Mouse (Mus musculus): ENCODE results near the gene Xiap. TPM values are rescaled to one million over a fixed set of nuclear protein-coding genes. Genes with fewer than 3 reads are reported as not detected.
"Not testable (repeated sequence)": the region's sequence is repeated elsewhere in the genome, so short reads cannot be mapped to it uniquely, and the experiment has no call there.

The Xiap gene
- total RNA-seq (2021) = 10 to 100 TPM; 58.6 to 64.2 TPM

- DNase-seq (ENCODE audit: low spot score in 2 of 2) = no peak
- intact Hi-C loops (cut with DNase I) = no loop called here
Measured at GRCm38 (mm10) chrX:42059282-42060068, at the start of gene Xiap. Gene Xiap (plus strand): TSS chrX:42059679.

GRCm38 (mm10) chrX:42012677-42013208 lies 46.7 kb upstream of the Xiap start:
- intact Hi-C loops (cut with DNase I) = no loop called here
- no peak for DNase-seq (ENCODE audit: low spot score in 2 of 2)

- intact Hi-C loops (cut with DNase I) = no loop called here
- DNase-seq (ENCODE audit: low spot score in 2 of 2) = no peak
Measured at GRCm38 (mm10) chrX:42013776-42014175, 45.7 kb upstream of the Xiap start.

- DNase-seq (ENCODE audit: low spot score in 2 of 2) = no peak
- intact Hi-C loops (cut with DNase I) = no loop called here
Measured at GRCm38 (mm10) chrX:42014502-42014901, 45.0 kb upstream of the Xiap start.

GRCm38 (mm10) chrX:42018030-42018429 lies 41.4 kb upstream of the Xiap start:
- intact Hi-C loops (cut with DNase I) = no loop called here
- DNase-seq (ENCODE audit: low spot score in 2 of 2) = no peak

GRCm38 (mm10) chrX:42019441-42019840 lies 40.0 kb upstream of the Xiap start:
- no peak for DNase-seq (ENCODE audit: low spot score in 2 of 2)
- intact Hi-C loops (cut with DNase I) = no loop called here

GRCm38 (mm10) chrX:42025802-42026440 lies 33.6 kb upstream of the Xiap start:
- intact Hi-C loops (cut with DNase I); DNase-seq (ENCODE audit: low spot score in 2 of 2): not testable (repeated sequence)

GRCm38 (mm10) chrX:42026981-42027380 lies 32.5 kb upstream of the Xiap start:
- intact Hi-C loops (cut with DNase I); DNase-seq (ENCODE audit: low spot score in 2 of 2): not testable (repeated sequence)

- DNase-seq (ENCODE audit: low spot score in 2 of 2) = peak; percentile 38 to 54
- intact Hi-C loops (cut with DNase I) = loop anchor here (5.0 kb wide), 2 partner anchors 114 to 369 kb away; partner anchors contain the start of gene Stag2
Measured at GRCm38 (mm10) chrX:42033111-42033693, 26.3 kb upstream of the Xiap start.

GRCm38 (mm10) chrX:42033911-42034310 lies 25.6 kb upstream of the Xiap start:
- intact Hi-C loops (cut with DNase I) = loop anchor here (5.0 kb wide), 2 partner anchors 113 to 368 kb away; partner anchors contain the start of gene Stag2
- no peak for DNase-seq (ENCODE audit: low spot score in 2 of 2)

GRCm38 (mm10) chrX:42039481-42039880 lies 20.0 kb upstream of the Xiap start:
- DNase-seq (ENCODE audit: low spot score in 2 of 2) = no peak
- intact Hi-C loops (cut with DNase I) = no loop called here

- intact Hi-C loops (cut with DNase I) = no loop called here
- no peak for DNase-seq (ENCODE audit: low spot score in 2 of 2)
Measured at GRCm38 (mm10) chrX:42044935-42045334, 14.5 kb upstream of the Xiap start.

GRCm38 (mm10) chrX:42050652-42051643 lies 8.5 kb upstream of the Xiap start:
- intact Hi-C loops (cut with DNase I) = no loop called here

GRCm38 (mm10) chrX:42057012-42057411 lies 2.5 kb upstream of the Xiap start:
- DNase-seq (ENCODE audit: low spot score in 2 of 2) = no peak
- intact Hi-C loops (cut with DNase I) = no loop called here

More at GRCm38 (mm10) chrX:42050652-42051643, 8.5 kb upstream of the Xiap start:
- no peak for DNase-seq (ENCODE audit: low spot score in 2 of 2)

GRCm38 (mm10) chrX:42057873-42058272 lies 1.6 kb upstream of the Xiap start:
- no peak for DNase-seq (ENCODE audit: low spot score in 2 of 2)
- intact Hi-C loops (cut with DNase I) = no loop called here

GRCm38 (mm10) chrX:42063621-42064020 lies 4.1 kb downstream of the Xiap start:
- intact Hi-C loops (cut with DNase I) = no loop called here
- DNase-seq (ENCODE audit: low spot score in 2 of 2) = no peak

GRCm38 (mm10) chrX:42065086-42065485 lies 5.6 kb downstream of the Xiap start:
- intact Hi-C loops (cut with DNase I) = loop anchor here (5.0 kb wide), 1 partner anchor 153 kb away; no protein-coding TSS in a partner anchor
- no peak for DNase-seq (ENCODE audit: low spot score in 2 of 2)

GRCm38 (mm10) chrX:42066771-42067170 lies 7.3 kb downstream of the Xiap start:
- intact Hi-C loops (cut with DNase I) = loop anchor here (5.0 kb wide), 1 partner anchor 154 kb away; no protein-coding TSS in a partner anchor
- DNase-seq (ENCODE audit: low spot score in 2 of 2) = no peak

- DNase-seq (ENCODE audit: low spot score in 2 of 2) = peak; percentile 59 to 62
- intact Hi-C loops (cut with DNase I) = loop anchor here (1.0 to 5.0 kb wide), 2 partner anchors 83 to 155 kb away; no protein-coding TSS in a partner anchor
Measured at GRCm38 (mm10) chrX:42067791-42068200, 8.3 kb downstream of the Xiap start.

Data from left cerebral cortex, postnatal 36 days (tissue).